Mouse (Mus musculus) splenic B cell, adult 2 months (primary cell): Measurements from ENCODE around the gene Adgra3.

Experiments
- DNase-seq: peaks from one replicate; pipeline ENCODE4 v3.0.0-alpha.2; 2011; ENCODE audit warnings: low read depth, low spot score
- H3K27me3 ChIP-seq: 2 replicates; pipeline ENCODE4 v1.6.1; 2012; ENCODE audit warnings: mild to moderate bottlenecking, low read length, moderate library complexity, mixed read lengths; ENCODE audit not compliant: control insufficient read depth, poor library complexity, insufficient read depth, severe bottlenecking
- H3K36me3 ChIP-seq: 2 replicates; pipeline ENCODE4 v1.6.1; 2012; ENCODE audit warnings: mild to moderate bottlenecking, low read length, moderate library complexity, mixed read lengths; ENCODE audit not compliant: control insufficient read depth, poor library complexity, insufficient read depth, severe bottlenecking

The Adgra3 gene

DNA sequence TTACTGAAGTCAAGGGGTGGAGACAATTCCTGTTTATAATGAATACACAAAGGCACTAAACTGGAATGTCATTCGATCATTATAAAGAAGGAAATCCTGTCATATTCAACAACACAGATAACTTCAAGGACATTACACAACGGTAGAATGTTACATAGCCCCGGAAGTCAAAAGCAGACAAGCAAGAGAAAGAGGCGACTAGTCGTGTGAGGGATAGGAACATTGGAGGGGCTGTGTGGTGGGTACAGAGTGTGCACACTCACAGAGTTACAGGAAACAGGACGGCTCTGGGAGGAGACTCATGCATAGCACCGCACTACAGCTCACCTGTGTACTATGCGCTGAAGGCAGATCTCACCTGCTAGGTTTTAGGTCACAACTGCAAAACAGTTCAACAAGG lies 89.1 kb downstream of the Adgra3 start:
- Histone ChIP-seq H3K27me3 (no peaks in the 10 kb centered on the region), H3K36me3 (no peaks in the 10 kb centered on the region)
- DNase-seq, result no peak

DNA sequence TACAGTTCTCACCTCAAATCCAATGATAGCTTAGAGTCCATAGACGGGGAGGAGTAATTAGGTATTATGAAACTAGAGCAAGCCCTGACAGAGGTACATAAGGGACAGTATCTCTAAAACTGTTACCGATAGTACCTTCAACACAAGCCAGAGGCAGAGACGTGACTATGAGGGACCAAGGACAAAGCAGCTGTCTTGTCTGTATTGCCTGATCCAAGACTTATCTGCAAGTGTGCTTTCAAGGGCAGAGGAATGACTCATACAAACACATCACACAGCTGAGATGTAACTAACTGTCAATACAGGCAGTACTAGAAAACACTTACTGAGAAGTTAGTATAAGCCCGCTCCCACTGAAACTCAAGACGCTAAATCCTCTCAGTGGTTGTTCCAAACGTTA lies 91.1 kb downstream of the Adgra3 start:
- DNase-seq, result no peak
- Histone ChIP-seq H3K36me3 (no peaks in the 10 kb centered on the region), H3K27me3 (no peaks in the 10 kb centered on the region)

DNA sequence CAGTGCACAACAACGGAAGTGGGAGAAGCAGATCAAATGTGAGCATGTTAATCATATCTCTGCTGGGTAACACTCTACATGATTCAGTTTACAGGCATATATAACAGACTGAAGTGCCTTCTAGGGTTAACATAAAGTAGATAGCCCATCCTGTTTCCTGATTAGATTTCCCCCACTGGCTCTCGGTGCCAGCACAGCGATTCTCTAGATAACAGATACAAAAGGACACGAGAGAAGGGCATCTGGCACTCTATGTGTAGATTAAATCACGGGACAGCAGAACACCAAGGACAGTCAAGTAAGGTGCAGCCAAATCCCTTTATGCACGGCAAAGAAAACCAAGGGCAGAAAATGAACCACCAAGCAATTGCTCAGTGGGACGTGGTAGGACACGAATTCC lies 93.0 kb downstream of the Adgra3 start:
- DNase-seq, result no peak
- Histone ChIP-seq H3K36me3 (no peaks in the 10 kb centered on the region), H3K27me3 (no peaks in the 10 kb centered on the region)

DNA sequence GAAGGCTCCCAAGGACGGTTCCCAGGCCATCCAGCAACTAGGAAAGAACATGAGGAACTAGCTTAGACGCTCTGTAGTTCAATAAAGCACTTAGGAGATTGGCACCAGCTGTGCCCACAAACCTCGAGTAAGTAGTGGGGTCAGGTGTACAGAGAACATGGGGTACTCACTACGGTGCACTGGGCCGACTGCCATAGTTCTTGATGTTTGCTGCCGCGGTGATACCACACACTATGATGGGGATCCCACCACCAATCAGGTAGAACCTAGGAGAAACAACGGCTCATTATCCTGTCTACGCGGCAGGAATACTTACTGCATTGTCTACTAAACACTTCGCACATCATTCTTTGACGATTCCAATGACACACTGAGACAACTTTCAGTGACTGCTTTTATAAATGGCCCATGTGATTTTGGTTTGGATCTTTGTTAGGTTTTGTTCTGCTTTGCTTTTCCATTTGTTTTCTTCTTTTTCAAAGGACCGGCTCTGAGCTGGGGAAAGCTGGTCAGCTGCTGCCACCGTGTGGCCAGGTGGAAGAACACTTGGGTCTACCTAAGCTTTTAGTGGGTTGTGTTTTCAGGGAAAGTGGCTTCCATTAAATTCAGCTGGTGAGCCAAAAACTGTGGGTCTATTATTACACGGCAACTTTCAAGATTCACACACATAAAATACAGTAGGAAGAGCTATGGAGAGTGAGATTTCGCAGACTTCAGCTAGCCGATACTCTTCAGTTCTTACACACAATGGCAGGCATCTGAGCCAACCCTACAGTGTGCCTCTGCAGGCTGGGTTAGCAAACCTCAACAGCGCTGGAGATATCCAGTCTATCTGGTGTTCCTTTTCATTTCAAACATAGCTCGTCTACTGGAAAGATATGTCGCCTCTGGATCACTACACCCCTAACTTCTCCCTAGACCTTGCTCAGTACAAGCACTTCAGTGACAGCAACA lies 97.1 kb downstream of the Adgra3 start:
- Histone ChIP-seq H3K36me3 (no peaks in the 10 kb centered on the region), H3K27me3 (no peaks in the 10 kb centered on the region)
- no peak for DNase-seq

DNA sequence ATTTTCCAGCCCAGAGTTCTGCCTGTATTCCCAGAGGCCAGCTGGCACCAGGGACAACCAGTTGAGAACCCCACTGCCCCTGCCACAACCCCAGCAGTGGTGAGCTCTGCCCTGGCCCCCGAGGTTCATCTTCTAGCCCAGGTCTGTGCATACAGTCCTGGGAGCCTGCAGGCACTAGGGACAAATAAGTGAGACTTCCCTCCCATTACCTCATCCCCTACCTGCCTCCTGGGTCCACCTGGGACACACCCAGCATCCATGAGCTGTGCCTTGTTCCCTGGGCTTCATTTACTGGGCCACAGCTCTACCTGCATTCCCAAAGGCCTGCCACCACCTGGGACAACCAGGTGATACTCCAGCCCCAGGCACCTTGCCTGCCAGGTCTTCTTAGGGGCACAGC lies 122.5 kb downstream of the Adgra3 start:
- no peak for DNase-seq
- Histone ChIP-seq H3K36me3 (no peaks in the 10 kb centered on the region), H3K27me3 (no peaks in the 10 kb centered on the region)

DNA sequence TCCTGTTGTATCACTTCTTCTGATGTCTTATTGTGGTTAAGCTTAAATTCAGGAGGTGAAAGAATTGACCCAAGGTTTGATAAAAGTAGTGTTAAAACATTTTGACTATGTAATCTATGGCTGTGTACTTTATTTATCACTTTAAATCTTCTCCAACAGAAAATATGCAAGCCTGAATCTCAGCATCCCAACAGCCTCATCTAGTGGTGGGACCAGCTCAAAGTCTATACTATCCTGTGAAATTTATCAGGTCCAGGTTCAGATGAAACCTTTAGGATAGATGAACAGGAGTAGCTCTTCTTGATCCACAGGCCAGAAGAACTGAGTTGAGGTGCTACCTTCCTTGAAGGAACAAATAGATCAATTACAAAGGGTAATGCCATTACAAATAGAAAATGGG lies 134.1 kb downstream of the Adgra3 start:
- no peaks in the 10 kb centered on the region for H3K27me3 ChIP-seq
- no peak for DNase-seq
- H3K36me3 ChIP-seq, result no peaks in the 10 kb centered on the region

DNA sequence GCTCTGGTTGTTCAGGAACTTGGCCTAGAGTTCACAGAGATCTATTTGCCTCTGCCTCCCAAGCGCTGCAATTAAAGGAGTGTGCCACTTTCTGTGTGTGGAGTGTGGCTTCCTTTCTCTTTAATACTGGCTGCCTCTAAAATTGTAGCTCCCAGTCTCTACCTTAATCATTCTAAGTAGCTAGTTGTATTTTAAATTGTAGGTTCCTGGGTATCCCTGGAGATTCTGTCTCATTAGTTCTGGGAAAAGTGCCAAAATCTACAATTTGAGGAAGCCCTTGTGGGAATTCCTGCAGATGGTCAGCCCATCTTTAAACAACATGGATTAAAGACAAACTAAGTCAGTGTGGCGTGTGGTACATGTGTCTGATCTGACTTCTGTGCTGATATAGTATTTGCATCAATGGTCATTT lies 143.1 kb downstream of the Adgra3 start:
- no peaks in the 10 kb centered on the region for H3K36me3 ChIP-seq

More for the DNA sequence above, 143.1 kb downstream of the Adgra3 start:
- H3K27me3 ChIP-seq, result no peaks in the 10 kb centered on the region; the same call in 1 of the 2 replicates
- no peak for DNase-seq
